Mouse (Mus musculus): ENCODE measurements around the gene Spdl1.

Spdl1 gene

GRCm38 (mm10) chr11:34833318-34834086 is at the start of gene Spdl1:
Gene Spdl1 (minus strand): TSS chr11:34833641.
- DNase-seq (ENCODE audit: low spot score in 2 of 2) = peak; percentile 93

GRCm38 (mm10) chr11:34881528-34881927 is 48.1 kb upstream of the Spdl1 start:
- no peak for DNase-seq (ENCODE audit: low spot score in 2 of 2)

GRCm38 (mm10) chr11:34879678-34880077 is 46.2 kb upstream of the Spdl1 start:
- no peak for DNase-seq (ENCODE audit: low spot score in 2 of 2)

- no peak for DNase-seq (ENCODE audit: low spot score in 2 of 2)
These were observed 40.4 kb upstream of the Spdl1 start for GRCm38 (mm10) chr11:34873861-34874260.

- no peak for DNase-seq (ENCODE audit: low spot score in 2 of 2)
These were observed 39.0 kb upstream of the Spdl1 start for GRCm38 (mm10) chr11:34872432-34872831.

GRCm38 (mm10) chr11:34871991-34872390 is 38.5 kb upstream of the Spdl1 start:
- no peak for DNase-seq (ENCODE audit: low spot score in 2 of 2)

GRCm38 (mm10) chr11:34871456-34871855 is 38.0 kb upstream of the Spdl1 start:
- no peak for DNase-seq (ENCODE audit: low spot score in 2 of 2)

GRCm38 (mm10) chr11:34868626-34869025 is 35.2 kb upstream of the Spdl1 start:
- DNase-seq (ENCODE audit: low spot score in 2 of 2) = no peak

- no peak for DNase-seq (ENCODE audit: low spot score in 2 of 2)
These were observed 32.4 kb upstream of the Spdl1 start for GRCm38 (mm10) chr11:34865741-34866270.

- DNase-seq (ENCODE audit: low spot score in 2 of 2) = no peak
These were observed 31.7 kb upstream of the Spdl1 start for GRCm38 (mm10) chr11:34865181-34865580.

GRCm38 (mm10) chr11:34856652-34857051 is 23.2 kb upstream of the Spdl1 start:
- no peak for DNase-seq (ENCODE audit: low spot score in 2 of 2)

- no peak for DNase-seq (ENCODE audit: low spot score in 2 of 2)
These were observed 12.8 kb upstream of the Spdl1 start for GRCm38 (mm10) chr11:34846268-34846652.

- no peak for DNase-seq (ENCODE audit: low spot score in 2 of 2)
These were observed 12.3 kb upstream of the Spdl1 start for GRCm38 (mm10) chr11:34845567-34846267.

GRCm38 (mm10) chr11:34843517-34843916 is 10.1 kb upstream of the Spdl1 start:
- DNase-seq (ENCODE audit: low spot score in 2 of 2) = no peak

- DNase-seq (ENCODE audit: low spot score in 2 of 2) = no peak
These were observed 6.8 kb upstream of the Spdl1 start for GRCm38 (mm10) chr11:34840283-34840682.

GRCm38 (mm10) chr11:34839051-34839450 is 5.6 kb upstream of the Spdl1 start:
- no peak for DNase-seq (ENCODE audit: low spot score in 2 of 2)

- DNase-seq (ENCODE audit: low spot score in 2 of 2) = no peak
These were observed 2.8 kb upstream of the Spdl1 start for GRCm38 (mm10) chr11:34836272-34836671.

GRCm38 (mm10) chr11:34832678-34833077 is 763 bp downstream of the Spdl1 start:
- DNase-seq (ENCODE audit: low spot score in 2 of 2) = no peak

GRCm38 (mm10) chr11:34827803-34828202 is 5.6 kb downstream of the Spdl1 start:
- DNase-seq (ENCODE audit: low spot score in 2 of 2) = no peak

GRCm38 (mm10) chr11:34826940-34827339 is 6.5 kb downstream of the Spdl1 start:
- DNase-seq (ENCODE audit: low spot score in 2 of 2) = no peak

- DNase-seq (ENCODE audit: low spot score in 2 of 2) = no peak
These were observed 8.7 kb downstream of the Spdl1 start for GRCm38 (mm10) chr11:34824791-34825190.

GRCm38 (mm10) chr11:34814767-34815166 is 18.7 kb downstream of the Spdl1 start:
- DNase-seq (ENCODE audit: low spot score in 2 of 2) = no peak

GRCm38 (mm10) chr11:34814319-34814718 is 19.1 kb downstream of the Spdl1 start:
- DNase-seq (ENCODE audit: low spot score in 2 of 2) = no peak

Measured in spleen, postnatal 14 days (tissue).